Mouse (Mus musculus) retina, embryonic 14.5 days (tissue): ENCODE measurements around the gene Mrps34.
"Not testable (repeated sequence)": the region's sequence is repeated elsewhere in the genome, so short reads cannot be mapped to it uniquely, and the experiment has no call there.

ENCODE experiments used
- DNase-seq: peaks from one replicate; pipeline ENCODE4 v3.0.0-alpha.2; 2015; ENCODE audit warnings: low spot score

The Mrps34 gene

GRCm38 (mm10) chr17:24900014-24900413 lies 5.1 kb downstream of the Mrps34 start:
- DNase-seq: no peak

GRCm38 (mm10) chr17:24902124-24902523 lies 7.2 kb downstream of the Mrps34 start:
- DNase-seq: no peak

- peak; percentile 68 for DNase-seq
These were observed 8.0 kb downstream of the Mrps34 start for GRCm38 (mm10) chr17:24902671-24903474.

- no peak for DNase-seq
These were observed 8.9 kb downstream of the Mrps34 start for GRCm38 (mm10) chr17:24903767-24904166.

GRCm38 (mm10) chr17:24907591-24907990 lies 12.7 kb downstream of the Mrps34 start:
- no peak for DNase-seq

GRCm38 (mm10) chr17:24913984-24914383 lies 19.1 kb downstream of the Mrps34 start:
- DNase-seq: no peak

- no peak for DNase-seq
These were observed 28.3 kb downstream of the Mrps34 start for GRCm38 (mm10) chr17:24923246-24923645.

GRCm38 (mm10) chr17:24929506-24929905 lies 34.6 kb downstream of the Mrps34 start:
- no peak for DNase-seq

- DNase-seq: no peak
These were observed 37.5 kb downstream of the Mrps34 start for GRCm38 (mm10) chr17:24932431-24932830.

- DNase-seq: no peak
These were observed 38.2 kb downstream of the Mrps34 start for GRCm38 (mm10) chr17:24933163-24933562.

GRCm38 (mm10) chr17:24934926-24935325 lies 40.0 kb downstream of the Mrps34 start:
- no peak for DNase-seq

GRCm38 (mm10) chr17:24935666-24936065 lies 40.8 kb downstream of the Mrps34 start:
- DNase-seq: no peak

GRCm38 (mm10) chr17:24936259-24937237 lies 41.6 kb downstream of the Mrps34 start, which contains the start of gene Mapk8ip3:
Mapk8ip3 (minus strand) TSS chr17:24936977.
- peak; percentile 96 for DNase-seq

- no peak for DNase-seq
These were observed 42.4 kb downstream of the Mrps34 start for GRCm38 (mm10) chr17:24937266-24937665.

GRCm38 (mm10) chr17:24942453-24942852 lies 47.5 kb downstream of the Mrps34 start:
- DNase-seq: peak; percentile 43

- DNase-seq: no peak
These were observed 48.1 kb downstream of the Mrps34 start for GRCm38 (mm10) chr17:24943036-24943435.

GRCm38 (mm10) chr17:24943589-24943988 lies 48.7 kb downstream of the Mrps34 start:
- DNase-seq: not testable (repeated sequence)
